Mouse (Mus musculus) brain, embryonic 14.5 days (tissue): ENCODE measurements at regions not wholly inside any gene's neighbourhood (a gene's known extent, or its start where the extent isn't known, plus 50 kb on each side); places are given as distances from the start of the nearest gene placed in this dataset.

ENCODE experiments used
- CTCF ChIP-seq: fragments of 200-500 bp; IDR thresholded peaks from 2 replicates; pipeline ENCODE4 v1.5.1; 2012; ENCODE audit warnings: inconsistent platforms, mild to moderate bottlenecking, moderate library complexity, borderline replicate concordance; ENCODE audit not compliant: insufficient read depth, insufficient read length; ENCODE audit errors: extremely low read depth
- POLR2A ChIP-seq: fragments of 200-500 bp; IDR thresholded peaks from 2 replicates; pipeline ENCODE4 v1.6.1; 2012; ENCODE audit warnings: mild to moderate bottlenecking, inconsistent platforms, borderline replicate concordance; ENCODE audit not compliant: poor library complexity, insufficient read depth, insufficient read length, severe bottlenecking; ENCODE audit errors: extremely low read depth

DNA sequence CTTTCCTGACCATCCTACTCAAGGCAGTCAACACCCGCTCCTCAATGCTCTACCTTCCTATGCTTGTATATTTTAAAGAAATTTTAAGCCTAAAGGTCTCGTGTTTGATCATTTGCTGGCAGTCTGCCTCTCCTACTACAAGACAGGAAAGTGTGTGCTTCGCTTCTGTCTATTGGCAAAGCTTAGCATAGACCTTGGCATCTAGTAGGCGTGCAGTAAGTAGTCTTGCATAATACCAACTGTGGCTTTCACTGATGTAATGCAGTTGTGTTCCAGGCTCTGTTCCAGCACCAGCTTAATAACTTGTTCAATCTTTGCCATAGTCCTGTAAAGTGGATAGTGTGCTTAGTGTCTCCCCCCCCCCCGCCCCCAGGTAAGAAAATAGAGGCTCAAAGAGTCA, 179.5 kb upstream of the Sox2 start:
- no peak for TF ChIP-seq POLR2A
- no peak for TF ChIP-seq CTCF
